Mouse (Mus musculus) midbrain, embryonic 14.5 days (tissue): ENCODE results near the gene Nr5a2. TPM values are rescaled to one million over a fixed set of nuclear protein-coding genes. Genes with fewer than 3 reads are reported as not detected.

ENCODE experiments used
- ATAC-seq: fragments of 200-750 bp; cut with Nextera tagmentation; 2 replicates; pipeline ENCODE4 v1.8.0; 2017; ENCODE audit warnings: moderate number of reproducible peaks, moderate library complexity; ENCODE audit not compliant: low FRiP score, low TSS enrichment
- DNase-seq: peaks from one replicate; pipeline ENCODE4 v3.0.0-alpha.2; 2015
- H3K27ac ChIP-seq: fragments of 300-500 bp; sonication (generic); replicated peaks from 2 replicates; pipeline ENCODE4 v1.5.1; 2014; ENCODE audit warnings: mild to moderate bottlenecking, low read depth, low read length, moderate library complexity
- H3K27me3 ChIP-seq: fragments of 300-500 bp; sonication (generic); 2 replicates; pipeline ENCODE4 v1.6.1; 2014; ENCODE audit warnings: low read length, control low read depth, mixed read lengths; ENCODE audit not compliant: control insufficient read depth, insufficient read depth
- H3K36me3 ChIP-seq: fragments of 300-500 bp; sonication (generic); 2 replicates; pipeline ENCODE4 v1.6.1; 2014; ENCODE audit warnings: low read length, control low read depth; ENCODE audit not compliant: control insufficient read depth, insufficient read depth
- H3K4me1 ChIP-seq: fragments of 300-500 bp; sonication (generic); 2 replicates; pipeline ENCODE4 v1.6.1; 2014; ENCODE audit warnings: mild to moderate bottlenecking, antibody characterized with exemption, low read length, control low read depth; ENCODE audit not compliant: control insufficient read depth, insufficient read depth
- H3K4me2 ChIP-seq: fragments of 300-500 bp; sonication (generic); 2 replicates; pipeline ENCODE4 v1.6.1; 2014; ENCODE audit warnings: mild to moderate bottlenecking, low read length, moderate library complexity
- H3K4me3 ChIP-seq: fragments of 300-500 bp; sonication (generic); replicated peaks from 2 replicates; pipeline ENCODE4 v1.5.1; 2014; ENCODE audit warnings: low read depth, low read length
- H3K9ac ChIP-seq: fragments of 300-500 bp; sonication (generic); replicated peaks from 2 replicates; pipeline ENCODE4 v1.6.1; 2014; ENCODE audit warnings: mild to moderate bottlenecking, low read length, moderate library complexity
- H3K9me3 ChIP-seq: fragments of 300-500 bp; sonication (generic); 2 replicates; pipeline ENCODE4 v1.6.1; 2016; ENCODE audit warnings: low read length, control low read depth, mixed read lengths; ENCODE audit not compliant: control insufficient read depth
- WGBS: fragments of 180-500 bp; shearing (Covaris S2); extraction: QIAGEN DNeasy Blood & Tissue Kit; methylation state at CpG from one replicate; pipeline ENCODE4 v1.1.7; 2014; 5-methylcytosine and 5-hydroxymethylcytosine counted together
- polyA plus RNA-seq: library from polyadenylated mRNA; unstranded; fragments of >200 nt; fragmentation: Nextera tagmentation; extraction: Ambion mirVana; gene quantifications from 2 replicates; pipeline ENCODE4 v1.2.1, GENCODE M21; 2014

The Nr5a2 gene
- polyA plus RNA-seq, 1 experiment from 2014 or later, result 1.6 TPM

GRCm38 (mm10) chr1:136929743-136930142 is 30.5 kb downstream of the Nr5a2 start:
- Histone ChIP-seq H3K27ac (no peak overlapping the region), H3K36me3 (no peaks in the 10 kb centered on the region), H3K9ac (no peak overlapping the region), H3K4me2 (no peak overlapping the region), H3K4me1 (no peaks in the 10 kb centered on the region), H3K4me3 (no peak overlapping the region), H3K27me3 (no peaks in the 10 kb centered on the region), H3K9me3 (no peaks in the 10 kb centered on the region)
- ATAC-seq (no peak), DNase-seq (no peak)
- WGBS, result 95% methylated on average over 6 of the region's 6 CpGs

- H3K9ac ChIP-seq, result no peak overlapping the region
- H3K27ac ChIP-seq, result no peak overlapping the region
- H3K4me1 ChIP-seq, result no peaks in the 10 kb centered on the region
- no peaks in the 10 kb centered on the region for H3K36me3 ChIP-seq
- no peak overlapping the region for H3K4me3 ChIP-seq
- DNase-seq, result no peak
- no peak for ATAC-seq
- H3K9me3 ChIP-seq, result no peaks in the 10 kb centered on the region
- no peak overlapping the region for H3K4me2 ChIP-seq
- no peaks in the 10 kb centered on the region for H3K27me3 ChIP-seq
- WGBS, result 45% methylated on average over 9 of the region's 9 CpGs
Measured at GRCm38 (mm10) chr1:136927428-136927827, 32.8 kb downstream of the Nr5a2 start.

- Histone ChIP-seq H3K4me1 (no peaks in the 10 kb centered on the region), H3K9me3 (no peaks in the 10 kb centered on the region), H3K27ac (no peak overlapping the region), H3K4me2 (no peak overlapping the region), H3K27me3 (no peaks in the 10 kb centered on the region), H3K9ac (no peak overlapping the region), H3K4me3 (no peak overlapping the region), H3K36me3 (no peaks in the 10 kb centered on the region)
- DNase-seq, result no peak
- no peak for ATAC-seq
- WGBS, result 25% methylated on average over 3 of the region's 3 CpGs
Measured at GRCm38 (mm10) chr1:136926026-136926425, 34.2 kb downstream of the Nr5a2 start.

- no peak for ATAC-seq
- no peaks in the 10 kb centered on the region for H3K9me3 ChIP-seq
- no peaks in the 10 kb centered on the region for H3K4me1 ChIP-seq
Measured at GRCm38 (mm10) chr1:136920089-136920488, 40.2 kb downstream of the Nr5a2 start.

GRCm38 (mm10) chr1:136918791-136919190 is 41.5 kb downstream of the Nr5a2 start:
- Histone ChIP-seq H3K36me3 (no peaks in the 10 kb centered on the region), H3K9me3 (no peaks in the 10 kb centered on the region), H3K27me3 (no peaks in the 10 kb centered on the region), H3K4me1 (no peaks in the 10 kb centered on the region), H3K4me2 (no peak overlapping the region), H3K9ac (no peak overlapping the region), H3K27ac (no peak overlapping the region), H3K4me3 (no peak overlapping the region)
- no peak for ATAC-seq
- WGBS, result 76% methylated on average over 9 of the region's 9 CpGs
- DNase-seq, result no peak

More at GRCm38 (mm10) chr1:136920089-136920488, 40.2 kb downstream of the Nr5a2 start:
- no peak overlapping the region for H3K4me2 ChIP-seq
- H3K27me3 ChIP-seq, result no peaks in the 10 kb centered on the region
- H3K4me3 ChIP-seq, result no peak overlapping the region
- no peaks in the 10 kb centered on the region for H3K36me3 ChIP-seq
- H3K9ac ChIP-seq, result no peak overlapping the region
- no peak for DNase-seq
- WGBS, result 92% methylated on average over 4 of the region's 4 CpGs
- H3K27ac ChIP-seq, result no peak overlapping the region

- Histone ChIP-seq H3K4me3 (no peak overlapping the region), H3K27me3 (no peaks in the 10 kb centered on the region), H3K4me1 (no peaks in the 10 kb centered on the region), H3K27ac (no peak overlapping the region), H3K9me3 (no peaks in the 10 kb centered on the region), H3K36me3 (no peaks in the 10 kb centered on the region), H3K9ac (no peak overlapping the region), H3K4me2 (no peak overlapping the region)
- WGBS, result 65% methylated on average over 11 of the region's 11 CpGs
- DNase-seq (no peak), ATAC-seq (no peak)
Measured at GRCm38 (mm10) chr1:136915438-136915837, 44.8 kb downstream of the Nr5a2 start.

- Histone ChIP-seq H3K36me3 (no peaks in the 10 kb centered on the region), H3K4me1 (no peaks in the 10 kb centered on the region), H3K4me3 (no peak overlapping the region), H3K27ac (no peak overlapping the region), H3K27me3 (no peaks in the 10 kb centered on the region), H3K9me3 (no peaks in the 10 kb centered on the region), H3K9ac (no peak overlapping the region), H3K4me2 (no peak overlapping the region)
- DNase-seq (no peak), ATAC-seq (no peak)
- WGBS, result 87% methylated on average over 10 of the region's 10 CpGs
Measured at GRCm38 (mm10) chr1:136911996-136912395, 48.3 kb downstream of the Nr5a2 start.

- H3K4me3 ChIP-seq, result no peak overlapping the region
- ATAC-seq (no peak), DNase-seq (no peak)
- no peaks in the 10 kb centered on the region for H3K36me3 ChIP-seq
- no peak overlapping the region for H3K27ac ChIP-seq
- 92% methylated on average over 2 of the region's 2 CpGs for WGBS
- no peaks in the 10 kb centered on the region for H3K27me3 ChIP-seq
- H3K9me3 ChIP-seq, result no peaks in the 10 kb centered on the region
- no peak overlapping the region for H3K4me2 ChIP-seq
- H3K9ac ChIP-seq, result no peak overlapping the region
- H3K4me1 ChIP-seq, result no peaks in the 10 kb centered on the region
Measured at GRCm38 (mm10) chr1:136911594-136911860, 48.7 kb downstream of the Nr5a2 start.

GRCm38 (mm10) chr1:136910741-136911593 is 49.3 kb downstream of the Nr5a2 start:
- no peak overlapping the region for H3K9ac ChIP-seq
- ATAC-seq (no peak), DNase-seq (no peak)
- H3K4me2 ChIP-seq, result no peak overlapping the region
- no peaks in the 10 kb centered on the region for H3K4me1 ChIP-seq
- 91% methylated on average over 12 of the region's 12 CpGs for WGBS
- H3K36me3 ChIP-seq, result no peaks in the 10 kb centered on the region
- no peaks in the 10 kb centered on the region for H3K9me3 ChIP-seq
- no peak overlapping the region for H3K27ac ChIP-seq
- no peaks in the 10 kb centered on the region for H3K27me3 ChIP-seq
- no peak overlapping the region for H3K4me3 ChIP-seq
